In genomic region chr2:146099838-146100237, GRCm38 (mm10) we compare ENCODE assay signal across 27 mouse cellular contexts.
A peak's percentile ranks its signal among the peaks of the same experiment; 100 is the strongest.
DNase-seq lines count a peak whose midpoint lies in the region; ATAC-seq and TF ChIP-seq lines count a peak whose summit lies in the region.
"Had no signal": no experiment of that assay in that cellular context is flagged by ENCODE, and none has a peak within 500 bp of the region (broad histone marks: within the 10 kb centered on the region; RNA-seq: fewer than 3 reads in every experiment).

No protein-coding gene starts in this region.

- TF ChIP-seq CTCF in lung, postnatal 0 days (IDR thresholded peaks at IDR 0.05), result no peak
- no peak for TF ChIP-seq CTCF in liver, postnatal 0 days (IDR thresholded peaks at IDR 0.05; ENCODE audit: low read depth)

- H3K27ac ChIP-seq in lung, postnatal 0 days (ENCODE audit: low read length), result no peak overlapping the region
- H3K27ac ChIP-seq in liver, postnatal 0 days (ENCODE audit: low read depth), result peak overlapping the region; percentile 76
- H3K27ac ChIP-seq: embryonic facial prominence, embryonic 13.5 days; forebrain, embryonic 15.5 days; heart, embryonic 15.5 days; hindbrain, embryonic 13.5 days; kidney, postnatal 0 days; macrophage had no signal

- no peak for ATAC-seq in lung, postnatal 0 days
- no peak for ATAC-seq in liver, postnatal 0 days
- ATAC-seq: forebrain, embryonic 15.5 days had no signal

- H3K27me3 ChIP-seq in lung, postnatal 0 days (replicated peaks; ENCODE audit: insufficient read depth, low read length), result no peaks in the 10 kb centered on the region
- H3K27me3 ChIP-seq in liver, postnatal 0 days (ENCODE audit: insufficient read depth, low read length), result no peaks in the 10 kb centered on the region
- H3K27me3 ChIP-seq: forebrain, embryonic 15.5 days; hindbrain, embryonic 13.5 days; midbrain, embryonic 15.5 days had no signal

- no peaks in the 10 kb centered on the region for H3K36me3 ChIP-seq in lung, postnatal 0 days (ENCODE audit: insufficient read depth, low read length)
- no peaks in the 10 kb centered on the region for H3K36me3 ChIP-seq in liver, postnatal 0 days (replicated peaks; ENCODE audit: insufficient read depth, low read length)
- H3K36me3 ChIP-seq: embryonic facial prominence, embryonic 13.5 days; forebrain, embryonic 10.5 days; forebrain, embryonic 15.5 days; G1E; heart, embryonic 15.5 days; hindbrain, embryonic 13.5 days; midbrain, embryonic 10.5 days; midbrain, embryonic 15.5 days had no signal

- no peaks in the 10 kb centered on the region for H3K9me3 ChIP-seq in lung, postnatal 0 days (ENCODE audit: low read length)
- H3K9me3 ChIP-seq in liver, postnatal 0 days (ENCODE audit: low read length), result no peaks in the 10 kb centered on the region
- H3K9me3 ChIP-seq: forebrain, embryonic 10.5 days; forebrain, embryonic 15.5 days; heart, embryonic 15.5 days; hindbrain, embryonic 13.5 days; midbrain, embryonic 10.5 days; midbrain, embryonic 15.5 days had no signal

- H3K9ac ChIP-seq in lung, postnatal 0 days (replicated peaks; ENCODE audit: low read depth), result no peak overlapping the region
- H3K9ac ChIP-seq in liver, postnatal 0 days (replicated peaks), result no peak overlapping the region
- H3K9ac ChIP-seq: embryonic facial prominence, embryonic 13.5 days; forebrain, embryonic 15.5 days; heart, embryonic 15.5 days; hindbrain, embryonic 13.5 days; midbrain, embryonic 15.5 days had no signal

- H3K4me2 ChIP-seq in lung, postnatal 0 days (replicated peaks; ENCODE audit: low read depth, low read length), result no peak overlapping the region
- 0 out of 2 replicates have a peak overlapping the region, but pooled peaks have one; percentile 58 for H3K4me2 ChIP-seq in liver, postnatal 0 days (ENCODE audit: low read depth, low read length)
- H3K4me2 ChIP-seq: embryonic facial prominence, embryonic 13.5 days; forebrain, embryonic 15.5 days; hindbrain, embryonic 13.5 days; midbrain, embryonic 15.5 days had no signal

- 87% methylated on average over 3 of the region's 3 CpGs for WGBS in lung, postnatal 0 days
- 76% methylated on average over 3 of the region's 3 CpGs for WGBS in liver, postnatal 0 days (ENCODE audit: insufficient replicate concordance)

- DNase-seq in heart, adult 11 months, result peak; percentile 28
- no peak for DNase-seq in heart, adult 8-10 months (ENCODE audit: low spot score)
- DNase-seq in lung, postnatal 0 days (ENCODE audit: low spot score), result peak; percentile 24
- DNase-seq in lung, postnatal 14 days, result no peak
- DNase-seq in liver, postnatal 0 days, result no peak
- DNase-seq in layer of hippocampus, postnatal 25 days (ENCODE audit: extremely low spot score in 1 of 2, low spot score in 1 of 2), result no peak
- DNase-seq in c-Kit-positive CD71-positive TER-119-positive erythroid progenitor cells, embryonic 14.5 days (ENCODE audit: low spot score), result no peak
- DNase-seq in kidney, postnatal 25 days, result no peak
- DNase-seq: adrenal gland, postnatal 14 days; cerebellum, adult 11-12 months; cerebellum, adult 9-11 months; gastrocnemius, postnatal 10 days; heart, postnatal 36 days; kidney, adult 8-10 months; right cerebral cortex, adult 18-20 months; thymus, adult 2 months; thymus, postnatal 36 days had no signal

- no peak overlapping the region for H3K4me3 ChIP-seq in lung, postnatal 0 days (ENCODE audit: low read depth, low read length)
- H3K4me3 ChIP-seq in liver, postnatal 0 days (ENCODE audit: low read depth, low read length), result no peak overlapping the region
- H3K4me3 ChIP-seq: embryonic facial prominence, embryonic 13.5 days; forebrain, embryonic 15.5 days; heart, embryonic 15.5 days; hindbrain, embryonic 13.5 days; midbrain, embryonic 10.5 days; midbrain, embryonic 15.5 days had no signal

- no peaks in the 10 kb centered on the region for H3K4me1 ChIP-seq in lung, postnatal 0 days (ENCODE audit: insufficient read depth, low read depth, low read length)
- 0 out of 2 replicates have a peak, but pooled peaks cover 2% of the 10 kb centered on the region for H3K4me1 ChIP-seq in liver, postnatal 0 days (ENCODE audit: insufficient read depth)
- H3K4me1 ChIP-seq: embryonic facial prominence, embryonic 13.5 days; heart, embryonic 15.5 days had no signal

- no peak for TF ChIP-seq EP300 in lung, postnatal 0 days (IDR thresholded peaks at IDR 0.05)
- TF ChIP-seq EP300 in liver, postnatal 0 days (IDR thresholded peaks at IDR 0.05; ENCODE audit: low read depth), result no peak

Comparison
In these comparisons a context has a peak if more than half of its experiments do, and no peak if none do; other contexts are left out.
1. DNase-seq: peak in heart, adult 11 months (single experiment) and lung, postnatal 0 days (single experiment); none in heart, adult 8-10 months (single experiment), lung, postnatal 14 days (single experiment), liver, postnatal 0 days (single experiment), layer of hippocampus, postnatal 25 days (0 of 2), c-Kit-positive CD71-positive TER-119-positive erythroid progenitor cells, embryonic 14.5 days (single experiment) and kidney, postnatal 25 days (0 of 2).